Mouse (Mus musculus) left cerebral cortex, postnatal 36 days (tissue): Measurements from ENCODE around the gene Obsl1. TPM values are rescaled to one million over a fixed set of nuclear protein-coding genes. Genes with fewer than 3 reads are reported as not detected.
A peak's percentile ranks its signal among the peaks of the same experiment; 100 is the strongest.

Source experiments
- DNase-seq, 2 experiments: peaks; one replicate each; pipeline ENCODE4 v3.0.0; 2021 to 2022; ENCODE audit warnings: low spot score in 2 of 2, mixed read lengths in 1 of 2
- intact Hi-C: fragments of 180-260 bp; cut with DNase I; formaldehyde crosslinking; loops from one replicate; pipeline ENCODE4 v1.15.1; 2025
- total RNA-seq, 2 experiments: library from RNA; stranded (reverse); gene quantifications; 2 replicates each; pipeline ENCODE4 v1.2.3; 2021

The Obsl1 gene
- total RNA-seq, 2 experiments from 2014 or later, result 25.4 to 33.2 TPM

GRCm38 (mm10) chr1:75521321-75522031 is 15.2 kb upstream of the Obsl1 start, which contains the start of gene Stk11ip:
Stk11ip (plus strand) TSS chr1:75521529.
- intact Hi-C loops, result no loop called here
- DNase-seq, result peak; percentile 91 to 92

GRCm38 (mm10) chr1:75519576-75519975 is 13.3 kb upstream of the Obsl1 start:
- intact Hi-C loops, result no loop called here
- DNase-seq, result no peak

- no peak for DNase-seq
- intact Hi-C loops, result no loop called here
These were observed 12.2 kb upstream of the Obsl1 start for GRCm38 (mm10) chr1:75518427-75518826.

GRCm38 (mm10) chr1:75517984-75518383 is 11.7 kb upstream of the Obsl1 start:
- no peak for DNase-seq
- intact Hi-C loops, result no loop called here

GRCm38 (mm10) chr1:75516703-75517380 is 10.6 kb upstream of the Obsl1 start:
- intact Hi-C loops, result no loop called here
- no peak for DNase-seq

GRCm38 (mm10) chr1:75512550-75512949 is 6.3 kb upstream of the Obsl1 start:
- intact Hi-C loops, result no loop called here
- DNase-seq, result no peak

GRCm38 (mm10) chr1:75511437-75512210 is 5.4 kb upstream of the Obsl1 start:
- intact Hi-C loops, result no loop called here
- DNase-seq, result no peak

- intact Hi-C loops, result no loop called here
- no peak for DNase-seq
These were observed 3.9 kb upstream of the Obsl1 start for GRCm38 (mm10) chr1:75510154-75510553.

GRCm38 (mm10) chr1:75509586-75509985 is 3.3 kb upstream of the Obsl1 start:
- no peak for DNase-seq
- intact Hi-C loops, result loop anchor here (5.0 kb wide), 2 partner anchors 38 to 78 kb away; partner anchors contain the start of gene Slc4a3

- no peak for DNase-seq
- intact Hi-C loops, result loop anchor here (5.0 kb wide), 2 partner anchors 40 to 80 kb away; partner anchors contain the start of gene Slc4a3
These were observed 754 bp upstream of the Obsl1 start, which contains the start of gene Inha for GRCm38 (mm10) chr1:75507006-75507405. Inha (plus strand) TSS chr1:75507077.

- intact Hi-C loops, result loop anchor here (5.0 kb wide), 2 partner anchors 42 to 82 kb away; partner anchors contain the start of gene Slc4a3
- DNase-seq, result peak; percentile 85 to 90
These were observed 895 bp downstream of the Obsl1 start for GRCm38 (mm10) chr1:75505159-75505955.

- intact Hi-C loops, result loop anchor here (1.0 to 5.0 kb wide), 3 partner anchors 23 to 83 kb away; partner anchors contain the start of gene Slc4a3
- DNase-seq, result no peak
These were observed 1.8 kb downstream of the Obsl1 start for GRCm38 (mm10) chr1:75504256-75505045.

- no peak for DNase-seq
- intact Hi-C loops, result no loop called here
These were observed 2.6 kb downstream of the Obsl1 start for GRCm38 (mm10) chr1:75503651-75503980.

GRCm38 (mm10) chr1:75502945-75503650 is 3.2 kb downstream of the Obsl1 start:
- intact Hi-C loops, result no loop called here
- DNase-seq, result no peak

- DNase-seq, result no peak
- intact Hi-C loops, result no loop called here
These were observed 4.3 kb downstream of the Obsl1 start for GRCm38 (mm10) chr1:75501905-75502304.

GRCm38 (mm10) chr1:75499441-75499840 is 6.8 kb downstream of the Obsl1 start:
- no peak for DNase-seq
- intact Hi-C loops, result no loop called here

GRCm38 (mm10) chr1:75498897-75499296 is 7.4 kb downstream of the Obsl1 start:
- DNase-seq, result no peak
- intact Hi-C loops, result no loop called here
